9 mouse cellular contexts compared by ENCODE assay signal in genomic region chr1:73824406-73825184, GRCm38 (mm10).
A peak's percentile ranks its signal among the peaks of the same experiment; 100 is the strongest.
DNase-seq lines count a peak whose midpoint lies in the region; ATAC-seq lines count a peak whose summit lies in the region.
"Had no signal": no experiment of that assay in that cellular context is flagged by ENCODE, and none has a peak within 500 bp of the region (broad histone marks: within the 10 kb centered on the region; RNA-seq: fewer than 3 reads in every experiment).

No protein-coding gene starts in this region.

- no peaks in the 10 kb centered on the region for H3K27me3 ChIP-seq in midbrain, embryonic 12.5 days
- H3K27me3 ChIP-seq in midbrain, embryonic 13.5 days = peaks cover 4% of the 10 kb centered on the region; the same call in 1 of the 2 replicates
- no peaks in the 10 kb centered on the region for H3K27me3 ChIP-seq in embryonic facial prominence, embryonic 14.5 days (replicated peaks; ENCODE audit: control insufficient read depth, insufficient read depth, low read length)
- no peaks in the 10 kb centered on the region for H3K27me3 ChIP-seq in stomach, embryonic 16.5 days (ENCODE audit: control insufficient read depth, insufficient read depth, low read length)

- H3K4me1 ChIP-seq in midbrain, embryonic 12.5 days = peaks cover 14% of the 10 kb centered on the region
- peaks cover 17% of the 10 kb centered on the region for H3K4me1 ChIP-seq in midbrain, embryonic 13.5 days (replicated peaks)
- H3K4me1 ChIP-seq in embryonic facial prominence, embryonic 14.5 days (ENCODE audit: control insufficient read depth, insufficient read depth, low read length) = peaks cover 30% of the 10 kb centered on the region
- H3K4me1 ChIP-seq in stomach, embryonic 16.5 days (ENCODE audit: control insufficient read depth, insufficient read depth, low read length) = peaks cover 30% of the 10 kb centered on the region

- H3K9ac ChIP-seq in midbrain, embryonic 12.5 days (replicated peaks) = 0 out of 2 replicates have a peak overlapping the region, but pooled peaks have one; percentile 20
- no peak overlapping the region for H3K9ac ChIP-seq in midbrain, embryonic 13.5 days (replicated peaks)
- no peak overlapping the region for H3K9ac ChIP-seq in embryonic facial prominence, embryonic 14.5 days (ENCODE audit: low read depth, low read length)
- H3K9ac ChIP-seq in stomach, embryonic 16.5 days (ENCODE audit: low read length) = peak overlapping the region; percentile 42; the same call in 1 of the 2 replicates

- peak; percentile 97 for DNase-seq in heart, adult 11 months
- no peak for DNase-seq in heart, postnatal 36 days
- peak; percentile 87 for DNase-seq in embryonic facial prominence, embryonic 14.5 days (ENCODE audit: low spot score)
- no peak for DNase-seq in layer of hippocampus, postnatal 36 days
- no peak for DNase-seq in urinary bladder, postnatal 10 days (ENCODE audit: low spot score)

- H3K4me3 ChIP-seq in midbrain, embryonic 12.5 days = no peak overlapping the region
- H3K4me3 ChIP-seq in midbrain, embryonic 13.5 days (replicated peaks) = no peak overlapping the region
- no peak overlapping the region for H3K4me3 ChIP-seq in embryonic facial prominence, embryonic 14.5 days (ENCODE audit: low read depth, low read length)
- H3K4me3 ChIP-seq in stomach, embryonic 16.5 days (replicated peaks; ENCODE audit: low read length) = no peak overlapping the region

- peak overlapping the region; percentile 43 for H3K27ac ChIP-seq in midbrain, embryonic 12.5 days (replicated peaks)
- no peak overlapping the region for H3K27ac ChIP-seq in midbrain, embryonic 13.5 days
- no peak overlapping the region for H3K27ac ChIP-seq in embryonic facial prominence, embryonic 14.5 days (replicated peaks; ENCODE audit: low read depth, low read length)
- H3K27ac ChIP-seq in stomach, embryonic 16.5 days (ENCODE audit: low read length) = peak overlapping the region; percentile 17; the same call in 1 of the 2 replicates
- H3K27ac ChIP-seq: macrophage had no signal

- ATAC-seq in midbrain, embryonic 12.5 days (ENCODE audit: low FRiP score, low read depth) = no peak
- ATAC-seq in midbrain, embryonic 13.5 days = no peak
- peak; percentile 60; the same call in 1 of the 2 replicates for ATAC-seq in embryonic facial prominence, embryonic 14.5 days (ENCODE audit: low read depth)
- ATAC-seq in stomach, embryonic 16.5 days (ENCODE audit: insufficient read depth, low FRiP score) = peak; percentile 48; the same call in 1 of the 2 replicates

- no peaks in the 10 kb centered on the region for H3K9me3 ChIP-seq in midbrain, embryonic 12.5 days
- H3K9me3 ChIP-seq in midbrain, embryonic 13.5 days = no peaks in the 10 kb centered on the region
- H3K9me3 ChIP-seq in embryonic facial prominence, embryonic 14.5 days (ENCODE audit: control insufficient read depth, low read length) = no peaks in the 10 kb centered on the region
- no peaks in the 10 kb centered on the region for H3K9me3 ChIP-seq in stomach, embryonic 16.5 days (replicated peaks; ENCODE audit: control insufficient read depth, low read length)

- intact Hi-C loops in heart, postnatal 36 days (cut with DNase I) = loop anchor here (5.0 kb wide), 2 partner anchors 162 to 297 kb away; no protein-coding TSS in a partner anchor

- 45% methylated on average over 8 of the region's 8 CpGs for WGBS in midbrain, embryonic 12.5 days
- 56% methylated on average over 8 of the region's 8 CpGs for WGBS in midbrain, embryonic 13.5 days
- WGBS in embryonic facial prominence, embryonic 14.5 days = 48% methylated on average over 8 of the region's 8 CpGs
- WGBS in stomach, embryonic 16.5 days = 60% methylated on average over 8 of the region's 8 CpGs

- H3K36me3 ChIP-seq in midbrain, embryonic 12.5 days = no peaks in the 10 kb centered on the region
- H3K36me3 ChIP-seq in midbrain, embryonic 13.5 days = no peaks in the 10 kb centered on the region
- H3K36me3 ChIP-seq in embryonic facial prominence, embryonic 14.5 days (ENCODE audit: control insufficient read depth, insufficient read depth, low read length) = no peaks in the 10 kb centered on the region
- H3K36me3 ChIP-seq in stomach, embryonic 16.5 days (ENCODE audit: control insufficient read depth, insufficient read depth, low read length) = no peaks in the 10 kb centered on the region

- no peak overlapping the region for H3K4me2 ChIP-seq in midbrain, embryonic 12.5 days (replicated peaks)
- no peak overlapping the region for H3K4me2 ChIP-seq in midbrain, embryonic 13.5 days (replicated peaks)
- H3K4me2 ChIP-seq in embryonic facial prominence, embryonic 14.5 days (ENCODE audit: low read depth, low read length) = no peak overlapping the region
- no peak overlapping the region for H3K4me2 ChIP-seq in stomach, embryonic 16.5 days (ENCODE audit: low read depth, low read length)

Comparison
In these comparisons a context has a peak if more than half of its experiments do, and no peak if none do; other contexts are left out.
1. DNase-seq: peak in heart, adult 11 months (single experiment) and embryonic facial prominence, embryonic 14.5 days (single experiment); none in heart, postnatal 36 days (0 of 2), layer of hippocampus, postnatal 36 days (0 of 2) and urinary bladder, postnatal 10 days (single experiment).
2. H3K27ac ChIP-seq: peak in midbrain, embryonic 12.5 days (single experiment) and stomach, embryonic 16.5 days (single experiment); none in midbrain, embryonic 13.5 days (single experiment) and embryonic facial prominence, embryonic 14.5 days (single experiment).
3. H3K9ac ChIP-seq: peak in midbrain, embryonic 12.5 days (single experiment) and stomach, embryonic 16.5 days (single experiment); none in midbrain, embryonic 13.5 days (single experiment) and embryonic facial prominence, embryonic 14.5 days (single experiment).
4. ATAC-seq: peak in embryonic facial prominence, embryonic 14.5 days (single experiment) and stomach, embryonic 16.5 days (single experiment); none in midbrain, embryonic 12.5 days (single experiment) and midbrain, embryonic 13.5 days (single experiment).